Mouse (Mus musculus): Measurements from ENCODE around the gene Car5a. TPM values are rescaled to one million over a fixed set of nuclear protein-coding genes. Genes with fewer than 3 reads are reported as not detected.

Gene Car5a
- total and polyA plus RNA-seq, 2 experiments = 92.0 to 203 TPM

DNA sequence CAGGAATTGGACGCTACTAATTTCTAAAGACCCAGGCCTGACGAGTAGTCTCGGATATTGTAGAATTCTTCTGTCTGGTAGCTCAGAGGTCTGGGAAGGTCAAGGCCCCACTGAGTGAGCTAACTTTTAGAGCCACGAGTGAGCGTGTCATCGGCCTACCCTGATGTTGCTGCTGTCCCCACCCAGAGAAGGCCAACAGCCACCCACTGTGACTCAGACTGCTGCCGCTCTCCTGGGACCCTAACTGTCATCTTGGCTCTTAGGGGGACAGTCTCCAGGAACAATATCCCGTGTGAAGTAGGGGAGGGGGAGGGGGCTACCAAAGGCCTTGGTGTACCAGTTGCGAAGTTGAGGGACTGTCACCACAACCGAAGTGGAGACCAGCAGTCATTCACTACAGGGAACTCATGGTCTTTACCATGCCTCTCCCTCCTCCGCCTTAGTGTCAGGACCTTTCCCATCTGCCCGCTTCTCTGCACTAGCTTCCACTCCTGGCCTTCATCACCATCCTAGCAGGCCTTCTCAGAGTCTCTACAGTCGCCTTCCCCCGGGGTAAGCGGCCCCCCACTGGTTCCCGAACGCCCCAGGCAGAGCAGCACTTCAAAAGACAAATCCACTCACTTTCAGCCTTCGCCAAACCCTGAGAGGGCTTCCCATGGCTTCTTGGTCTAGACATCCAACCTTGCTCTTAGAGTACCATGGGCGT, 2.5 kb upstream of the Car5a start:
- no peak overlapping the region for H3K9ac ChIP-seq (ENCODE audit: low read depth, low read length)
- peak overlapping the region; percentile 41 for H3K27ac ChIP-seq (replicated peaks; ENCODE audit: insufficient read depth, low read depth, low read length)
- WGBS = 58% methylated on average over 19 of the region's 19 CpGs
- no peaks in the 10 kb centered on the region; the same call in 1 of the 2 replicates for H3K36me3 ChIP-seq (ENCODE audit: control insufficient read depth, insufficient read depth, low read length)
- H3K79me2 ChIP-seq (ENCODE audit: control insufficient read depth, insufficient read depth, low read length) = peaks cover 5% of the 10 kb centered on the region; the same call in 1 of the 2 replicates
- TF ChIP-seq POLR2A (IDR thresholded peaks at IDR 0.05; ENCODE audit: extremely low read depth, insufficient read depth, low read length) (no peak), CTCF (IDR thresholded peaks at IDR 0.05; ENCODE audit: low read depth, low read length) (no peak)
- DNase-seq (ENCODE audit: extremely low read depth, low read depth, low spot score) = no peak
- no peaks in the 10 kb centered on the region for H3K27me3 ChIP-seq (ENCODE audit: control insufficient read depth, insufficient read depth, low read length)
- H3K4me1 ChIP-seq (ENCODE audit: control insufficient read depth, insufficient read depth, low read length) = peaks cover 21% of the 10 kb centered on the region
- 0 out of 2 replicates have a peak overlapping the region, but pooled peaks have one; percentile 1 for H3K4me3 ChIP-seq (ENCODE audit: insufficient read depth, low read depth, low read length)

DNA sequence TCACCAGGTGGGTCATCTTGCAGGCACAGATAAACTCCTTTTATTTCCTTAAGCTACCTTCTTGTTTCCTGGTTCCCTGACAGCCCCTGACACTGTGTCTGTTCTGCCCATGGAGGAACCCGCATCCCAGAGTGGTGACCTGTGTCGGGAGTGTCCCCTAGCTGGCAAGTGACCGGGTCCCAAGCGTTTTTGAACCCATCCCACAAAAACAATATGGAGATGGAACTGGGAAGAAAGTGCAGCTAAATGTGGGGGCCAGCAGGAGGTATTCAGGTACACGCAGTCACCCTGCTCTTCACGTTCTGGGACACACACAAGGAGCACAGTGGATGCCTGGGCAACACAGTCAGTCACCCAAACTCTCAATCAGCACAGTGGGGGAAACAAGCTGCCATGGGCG, 1.6 kb upstream of the Car5a start:
- Histone ChIP-seq H3K27ac (replicated peaks; ENCODE audit: insufficient read depth, low read depth, low read length) (no peak overlapping the region), H3K4me1 (ENCODE audit: control insufficient read depth, insufficient read depth, low read length) (peaks cover 20% of the 10 kb centered on the region), H3K4me3 (ENCODE audit: insufficient read depth, low read depth, low read length) (no peak overlapping the region), H3K27me3 (ENCODE audit: control insufficient read depth, insufficient read depth, low read length) (no peaks in the 10 kb centered on the region), H3K79me2 (ENCODE audit: control insufficient read depth, insufficient read depth, low read length) (peaks cover 11% of the 10 kb centered on the region), H3K36me3 (ENCODE audit: control insufficient read depth, insufficient read depth, low read length) (no peaks in the 10 kb centered on the region; the same call in 1 of the 2 replicates), H3K9ac (ENCODE audit: low read depth, low read length) (no peak overlapping the region)
- no peak for TF ChIP-seq CTCF (IDR thresholded peaks at IDR 0.05; ENCODE audit: low read depth, low read length)
- no peak for TF ChIP-seq POLR2A (IDR thresholded peaks at IDR 0.05; ENCODE audit: extremely low read depth, insufficient read depth, low read length)
- WGBS = 92% methylated on average over 7 of the region's 7 CpGs
- DNase-seq (ENCODE audit: extremely low read depth, low read depth, low spot score) = no peak

DNA sequence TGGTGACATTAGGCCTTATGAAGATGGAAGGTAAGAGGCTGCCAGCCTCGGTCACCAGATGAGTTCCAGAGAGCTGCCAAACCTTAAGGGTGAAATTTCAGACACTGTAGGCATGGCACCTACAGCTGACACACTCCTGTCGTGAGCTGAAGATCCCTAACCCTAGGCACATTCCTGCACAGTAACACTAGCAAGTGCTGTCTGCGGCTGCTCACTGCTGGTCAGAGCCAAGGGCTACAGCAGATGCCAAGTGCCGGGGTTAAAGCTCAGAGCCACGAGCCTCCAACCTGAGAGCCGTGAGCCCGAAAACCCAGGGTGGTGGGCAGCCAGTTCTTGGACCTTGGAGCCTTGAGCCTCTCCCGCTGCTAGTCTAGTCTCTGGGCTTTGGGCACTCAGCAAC, 988 bp downstream of the Car5a start:
- Histone ChIP-seq H3K27me3 (ENCODE audit: control insufficient read depth, insufficient read depth, low read length) (no peaks in the 10 kb centered on the region), H3K4me1 (ENCODE audit: control insufficient read depth, insufficient read depth, low read length) (peaks cover 24% of the 10 kb centered on the region), H3K4me3 (ENCODE audit: insufficient read depth, low read depth, low read length) (peak overlapping the region; percentile 91), H3K36me3 (ENCODE audit: control insufficient read depth, insufficient read depth, low read length) (peaks cover 14% of the 10 kb centered on the region), H3K27ac (replicated peaks; ENCODE audit: insufficient read depth, low read depth, low read length) (peak overlapping the region; percentile 97), H3K79me2 (ENCODE audit: control insufficient read depth, insufficient read depth, low read length) (peaks cover 17% of the 10 kb centered on the region), H3K9ac (ENCODE audit: low read depth, low read length) (peak overlapping the region; percentile 90)
- DNase-seq (ENCODE audit: extremely low read depth, low read depth, low spot score) = peak; percentile 85
- TF ChIP-seq CTCF (IDR thresholded peaks at IDR 0.05; ENCODE audit: low read depth, low read length) = no peak
- TF ChIP-seq POLR2A (IDR thresholded peaks at IDR 0.05; ENCODE audit: extremely low read depth, insufficient read depth, low read length) = no peak
- 37% methylated on average over 8 of the region's 8 CpGs for WGBS

DNA sequence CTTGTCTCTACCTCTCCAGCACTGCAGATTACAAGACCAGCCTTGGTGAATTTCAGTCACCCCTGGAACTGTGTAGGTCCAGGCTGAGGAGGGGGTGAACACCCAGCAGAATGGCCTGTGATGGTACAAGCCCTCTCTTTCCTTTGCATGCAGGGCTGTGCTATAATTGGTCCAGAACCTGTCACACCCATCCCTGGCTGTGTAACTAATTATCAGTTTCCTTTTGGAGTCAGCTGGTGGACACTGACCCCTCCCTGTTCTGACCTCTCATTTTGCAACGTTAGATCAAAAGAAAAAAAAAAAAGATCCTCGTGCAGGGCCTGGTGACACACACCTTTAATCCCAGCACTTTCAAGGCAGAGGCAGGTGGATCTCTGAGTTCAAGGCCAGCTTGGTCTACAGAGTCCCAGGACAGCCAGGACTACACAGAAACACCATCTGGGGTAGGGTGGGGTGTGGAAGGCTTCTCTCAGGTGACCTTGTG, 1.6 kb downstream of the Car5a start:
- WGBS = 0% methylated on average over 2 of the region's 2 CpGs
- Histone ChIP-seq H3K36me3 (ENCODE audit: control insufficient read depth, insufficient read depth, low read length) (peaks cover 20% of the 10 kb centered on the region), H3K4me1 (ENCODE audit: control insufficient read depth, insufficient read depth, low read length) (peaks cover 18% of the 10 kb centered on the region), H3K79me2 (ENCODE audit: control insufficient read depth, insufficient read depth, low read length) (peaks cover 17% of the 10 kb centered on the region), H3K27ac (replicated peaks; ENCODE audit: insufficient read depth, low read depth, low read length) (peak overlapping the region; percentile 97), H3K27me3 (ENCODE audit: control insufficient read depth, insufficient read depth, low read length) (no peaks in the 10 kb centered on the region), H3K9ac (ENCODE audit: low read depth, low read length) (peak overlapping the region; percentile 90), H3K4me3 (ENCODE audit: insufficient read depth, low read depth, low read length) (peak overlapping the region; percentile 91)
- peak; percentile 93 for DNase-seq (ENCODE audit: extremely low read depth, low read depth, low spot score)
- no peak for TF ChIP-seq POLR2A (IDR thresholded peaks at IDR 0.05; ENCODE audit: extremely low read depth, insufficient read depth, low read length)
- no peak for TF ChIP-seq CTCF (IDR thresholded peaks at IDR 0.05; ENCODE audit: low read depth, low read length)

DNA sequence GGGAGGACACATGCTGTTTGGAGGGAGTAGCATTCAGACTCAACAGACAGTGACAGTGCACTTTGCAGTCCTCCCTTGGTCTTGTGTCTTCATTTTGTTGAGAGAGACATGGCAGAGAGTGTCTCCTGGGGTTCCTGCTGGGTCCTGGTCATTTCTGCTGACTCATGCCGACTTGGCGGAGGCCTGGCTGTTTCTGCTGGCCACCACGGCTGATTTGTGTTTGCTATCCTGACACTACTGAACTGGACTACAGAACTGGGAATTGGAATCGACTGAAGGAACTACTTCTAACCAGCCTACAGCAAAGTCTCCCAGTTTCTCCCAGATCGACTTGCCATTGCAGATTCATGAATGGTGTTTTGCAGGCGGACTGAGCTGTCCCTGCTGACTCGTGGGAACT, 6.0 kb downstream of the Car5a start:
- peak; percentile 70 for DNase-seq (ENCODE audit: extremely low read depth, low read depth, low spot score)
- peaks cover 17% of the 10 kb centered on the region for H3K79me2 ChIP-seq (ENCODE audit: control insufficient read depth, insufficient read depth, low read length)
- H3K4me1 ChIP-seq (ENCODE audit: control insufficient read depth, insufficient read depth, low read length) = peaks cover 18% of the 10 kb centered on the region
- no peak overlapping the region for H3K4me3 ChIP-seq (ENCODE audit: insufficient read depth, low read depth, low read length)
- H3K27me3 ChIP-seq (ENCODE audit: control insufficient read depth, insufficient read depth, low read length) = no peaks in the 10 kb centered on the region
- H3K27ac ChIP-seq (replicated peaks; ENCODE audit: insufficient read depth, low read depth, low read length) = peak overlapping the region; percentile 29
- TF ChIP-seq POLR2A (IDR thresholded peaks at IDR 0.05; ENCODE audit: extremely low read depth, insufficient read depth, low read length) = no peak
- H3K36me3 ChIP-seq (ENCODE audit: control insufficient read depth, insufficient read depth, low read length) = peaks cover 37% of the 10 kb centered on the region
- H3K9ac ChIP-seq (ENCODE audit: low read depth, low read length) = no peak overlapping the region
- 50% methylated on average over 7 of the region's 7 CpGs for WGBS

DNA sequence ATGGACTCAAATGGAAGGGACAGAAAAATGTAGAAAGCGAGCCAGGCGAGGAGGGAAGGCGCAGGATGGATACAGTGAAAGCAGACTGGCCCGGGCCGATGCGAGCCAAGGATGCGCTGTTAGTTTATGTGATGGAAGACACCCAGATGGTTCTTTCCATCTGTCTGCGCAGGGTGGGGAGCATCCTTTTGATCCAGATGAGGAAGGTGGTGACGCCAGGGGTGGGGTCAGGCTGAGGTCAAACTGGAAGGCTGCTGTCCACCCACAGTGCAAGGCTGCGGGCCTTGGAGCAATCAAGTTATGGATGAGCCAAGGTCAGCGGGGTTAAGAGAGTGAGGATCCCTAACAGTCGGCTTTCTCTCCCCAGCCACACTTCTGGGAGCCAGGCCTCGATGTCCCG, 8.3 kb downstream of the Car5a start:
- H3K79me2 ChIP-seq (ENCODE audit: control insufficient read depth, insufficient read depth, low read length) = peaks cover 6% of the 10 kb centered on the region; the same call in 1 of the 2 replicates
- H3K27ac ChIP-seq (replicated peaks; ENCODE audit: insufficient read depth, low read depth, low read length) = no peak overlapping the region
- H3K36me3 ChIP-seq (ENCODE audit: control insufficient read depth, insufficient read depth, low read length) = peaks cover 40% of the 10 kb centered on the region
- H3K4me1 ChIP-seq (ENCODE audit: control insufficient read depth, insufficient read depth, low read length) = peaks cover 28% of the 10 kb centered on the region
- WGBS = 86% methylated on average over 14 of the region's 14 CpGs
- H3K4me3 ChIP-seq (ENCODE audit: insufficient read depth, low read depth, low read length) = no peak overlapping the region
- TF ChIP-seq POLR2A (IDR thresholded peaks at IDR 0.05; ENCODE audit: extremely low read depth, insufficient read depth, low read length) (no peak), CTCF (IDR thresholded peaks at IDR 0.05; ENCODE audit: low read depth, low read length) (no peak)
- no peak for DNase-seq (ENCODE audit: extremely low read depth, low read depth, low spot score)
- no peak overlapping the region for H3K9ac ChIP-seq (ENCODE audit: low read depth, low read length)
- H3K27me3 ChIP-seq (ENCODE audit: control insufficient read depth, insufficient read depth, low read length) = no peaks in the 10 kb centered on the region

Measured in liver, adult 2 months (tissue).